Mouse (Mus musculus) CH12.LX (cell line): Measurements from ENCODE around the gene Slc12a5. TPM values are rescaled to one million over a fixed set of nuclear protein-coding genes. Genes with fewer than 3 reads are reported as not detected.

Source experiments
- DNase-seq: peaks from one replicate; pipeline ENCODE4 v3.0.0-alpha.2; 2013; ENCODE audit errors: extremely low read depth
- H3K27ac ChIP-seq: 2 replicates; pipeline ENCODE4 v1.5.1; 2012; ENCODE audit warnings: low read depth, mild to moderate bottlenecking, control low read depth, moderate library complexity; ENCODE audit not compliant: insufficient read depth
- H3K27me3 ChIP-seq: replicated peaks from 2 replicates; pipeline ENCODE3; 2012; ENCODE audit warnings: inconsistent platforms
- H3K36me3 ChIP-seq, 2 experiments: replicated peaks in 1 of 2; 2 replicates each; pipeline versions ENCODE3 to v1.6.1; 2012; ENCODE audit warnings: inconsistent platforms in 1 of 2, low read length in 1 of 2, mild to moderate bottlenecking in 1 of 2, mixed read lengths in 1 of 2, moderate library complexity in 1 of 2; ENCODE audit not compliant: control insufficient read depth in 1 of 2, insufficient read depth in 1 of 2
- H3K4me1 ChIP-seq, 2 experiments: 2 replicates each; pipeline ENCODE4 v1.6.1; 2012; ENCODE audit warnings: inconsistent platforms in 1 of 2, moderate library complexity in 1 of 2; ENCODE audit not compliant: insufficient read depth in 2 of 2, control insufficient read depth in 1 of 2
- H3K4me2 ChIP-seq: 2 replicates; pipeline ENCODE4 v1.6.1; 2012; ENCODE audit warnings: low read depth, mild to moderate bottlenecking, control low read depth; ENCODE audit not compliant: poor library complexity, insufficient read depth, severe bottlenecking
- H3K4me3 ChIP-seq, 3 experiments: fragments of 150-350 bp in 1 of 3; sonication (generic) in 1 of 3; replicated peaks in 1 of 3; 2 replicates each; pipeline versions ENCODE3 to v1.5.1; 2011 to 2012; ENCODE audit warnings: low read depth in 2 of 3, low read length in 2 of 3, mild to moderate bottlenecking in 2 of 3, moderate library complexity in 2 of 3, control low read depth in 1 of 3, improper control_type of control experiment in 1 of 3, inconsistent platforms in 1 of 3, mixed read lengths in 1 of 3; ENCODE audit not compliant: poor library complexity in 1 of 3
- H3K79me2 ChIP-seq: replicated peaks from 2 replicates; pipeline ENCODE4 v1.6.1; 2012; ENCODE audit warnings: mild to moderate bottlenecking, moderate library complexity; ENCODE audit not compliant: control insufficient read depth, poor library complexity, insufficient read depth, severe bottlenecking; ENCODE audit errors: extremely low read depth
- H3K9ac ChIP-seq: 2 replicates; pipeline ENCODE4 v1.6.1; 2012; ENCODE audit warnings: low read depth, mild to moderate bottlenecking, control low read depth, moderate library complexity; ENCODE audit not compliant: insufficient read depth
- H3K9me3 ChIP-seq: replicated peaks from 2 replicates; pipeline ENCODE3; 2012; ENCODE audit warnings: low read length, inconsistent platforms, mixed read lengths
- BHLHE40 ChIP-seq: IDR thresholded peaks from 2 replicates; pipeline ENCODE4 v1.6.1; 2011; ENCODE audit warnings: mild to moderate bottlenecking, low read depth, low read length, improper control_type of control experiment
- CTCF ChIP-seq, 2 experiments: IDR thresholded peaks in 1 of 2; conservative IDR thresholded peaks in 1 of 2; 2 replicates each; pipeline ENCODE4 v1.5.1; 2011 to 2012; ENCODE audit warnings: low read depth in 2 of 2, low read length in 2 of 2, improper control_type of control experiment in 1 of 2, inconsistent platforms in 1 of 2, mild to moderate bottlenecking in 1 of 2, moderate library complexity in 1 of 2
- E2F4 ChIP-seq: IDR thresholded peaks from 2 replicates; pipeline ENCODE4 v1.6.1; 2011; ENCODE audit warnings: low read depth, low read length, improper control_type of control experiment; ENCODE audit not compliant: insufficient replicate concordance
- ELF1 ChIP-seq: IDR thresholded peaks from 2 replicates; pipeline ENCODE4 v1.6.1; 2014; ENCODE audit warnings: low read depth, mild to moderate bottlenecking, inconsistent platforms, low read length, improper control_type of control experiment
- EP300 ChIP-seq: IDR thresholded peaks from 2 replicates; pipeline ENCODE4 v1.6.1; 2011; ENCODE audit warnings: low read length, improper control_type of control experiment
- GABPA ChIP-seq: IDR thresholded peaks from 2 replicates; pipeline ENCODE4 v1.6.1; 2012; ENCODE audit warnings: low read depth, low read length, improper control_type of control experiment, inconsistent platforms; ENCODE audit not compliant: insufficient replicate concordance
- IRF4 ChIP-seq: IDR thresholded peaks from 2 replicates; pipeline ENCODE4 v1.6.1; 2014; ENCODE audit warnings: low read depth, mild to moderate bottlenecking, inconsistent platforms, low read length, improper control_type of control experiment
- JUN ChIP-seq: IDR thresholded peaks from 2 replicates; pipeline ENCODE4 v1.6.1; 2011; ENCODE audit warnings: low read depth, mild to moderate bottlenecking, low read length, improper control_type of control experiment, moderate library complexity; ENCODE audit not compliant: insufficient read depth
- JUND ChIP-seq: conservative IDR thresholded peaks from 2 replicates; pipeline ENCODE4 v1.6.1; 2011; ENCODE audit warnings: low read depth, low read length, improper control_type of control experiment
- MAX ChIP-seq: IDR thresholded peaks from 2 replicates; pipeline ENCODE4 v1.6.1; 2011; ENCODE audit warnings: low read length, improper control_type of control experiment
- MAZ ChIP-seq: IDR thresholded peaks from 2 replicates; pipeline ENCODE4 v1.6.1; 2012; ENCODE audit warnings: low read depth, mild to moderate bottlenecking, inconsistent platforms, low read length, improper control_type of control experiment, moderate library complexity
- MEF2A ChIP-seq: IDR thresholded peaks from 2 replicates; pipeline ENCODE4 v1.6.1; 2014; ENCODE audit warnings: low read depth, mild to moderate bottlenecking, inconsistent platforms, low read length, improper control_type of control experiment, borderline replicate concordance
- MYC ChIP-seq: IDR thresholded peaks from 2 replicates; pipeline ENCODE4 v1.6.1; 2011; ENCODE audit warnings: low read depth, mild to moderate bottlenecking, improper control_type of control experiment, low read length
- NRF1 ChIP-seq: IDR thresholded peaks from 2 replicates; pipeline ENCODE4 v1.6.1; 2014; ENCODE audit warnings: low read depth, mild to moderate bottlenecking, inconsistent platforms, low read length, improper control_type of control experiment, moderate library complexity
- PAX5 ChIP-seq: IDR thresholded peaks from 2 replicates; pipeline ENCODE4 v1.6.1; 2012; ENCODE audit warnings: low read length, inconsistent platforms, mixed read lengths
- POLR2A ChIP-seq: IDR thresholded peaks from 2 replicates; pipeline ENCODE4 v1.6.1; 2011; ENCODE audit warnings: low read depth, mild to moderate bottlenecking, improper control_type of control experiment, low read length
- POLR2AphosphoS2 ChIP-seq: IDR thresholded peaks from 2 replicates; pipeline ENCODE4 v1.6.1; 2011; ENCODE audit warnings: low read depth, low read length, improper control_type of control experiment
- RAD21 ChIP-seq: IDR thresholded peaks from 2 replicates; pipeline ENCODE4 v1.6.1; 2011; ENCODE audit warnings: low read depth, mild to moderate bottlenecking, low read length, improper control_type of control experiment, moderate library complexity
- RCOR1 ChIP-seq: conservative IDR thresholded peaks from 2 replicates; pipeline ENCODE4 v1.6.1; 2012; ENCODE audit warnings: low read depth, mild to moderate bottlenecking, inconsistent platforms, low read length, improper control_type of control experiment
- SIN3A ChIP-seq: IDR thresholded peaks from 2 replicates; pipeline ENCODE4 v1.6.1; 2012; ENCODE audit warnings: low read length, improper control_type of control experiment, inconsistent platforms
- SMC3 ChIP-seq: IDR thresholded peaks from 2 replicates; pipeline ENCODE4 v1.6.1; 2011; ENCODE audit warnings: low read depth, low read length, improper control_type of control experiment
- TCF12 ChIP-seq: IDR thresholded peaks from 2 replicates; pipeline ENCODE4 v1.6.1; 2014; ENCODE audit warnings: low read depth, mild to moderate bottlenecking, inconsistent platforms, low read length, improper control_type of control experiment
- UBTF ChIP-seq: IDR thresholded peaks from 2 replicates; pipeline ENCODE4 v1.6.1; 2012; ENCODE audit warnings: low read depth, mild to moderate bottlenecking, inconsistent platforms, low read length, improper control_type of control experiment, moderate library complexity
- USF2 ChIP-seq: conservative IDR thresholded peaks from 2 replicates; pipeline ENCODE4 v1.6.1; 2011; ENCODE audit warnings: low read depth, low read length, improper control_type of control experiment
- ZC3H11A ChIP-seq: IDR thresholded peaks from 2 replicates; pipeline ENCODE4 v1.6.1; 2012; ENCODE audit warnings: low read depth, mild to moderate bottlenecking, inconsistent platforms, low read length, improper control_type of control experiment
- ZKSCAN1 ChIP-seq: IDR thresholded peaks from 2 replicates; pipeline ENCODE4 v1.6.1; 2012; ENCODE audit warnings: low read depth, inconsistent platforms, low read length, improper control_type of control experiment, borderline replicate concordance
- ZMIZ1 ChIP-seq: IDR thresholded peaks from 2 replicates; pipeline ENCODE4 v1.6.1; 2012; ENCODE audit warnings: low read depth, mild to moderate bottlenecking, inconsistent platforms, low read length, improper control_type of control experiment
- ZNF384 ChIP-seq: IDR thresholded peaks from 2 replicates; pipeline ENCODE4 v1.6.1; 2012; ENCODE audit warnings: low read depth, low read length, improper control_type of control experiment, inconsistent platforms
- dilution Hi-C: fragments of 300-500 bp; cut with MboI; formaldehyde crosslinking; loops from 2 replicates; pipeline ENCODE4 v1.14.3; 2020; ENCODE audit warnings: low sequenced_read_pairs; ENCODE audit not compliant: extremely low pct_unique_long_range_greater_than_20kb, extremely low pct_ligation_motif_present
- in situ Hi-C: fragments of 300-500 bp; cut with MboI; formaldehyde crosslinking; loops from 3 replicates; pipeline ENCODE4 v1.14.3; 2019; ENCODE audit warnings: low sequenced_read_pairs, low pct_ligation_motif_present, low pct_unique_long_range_greater_than_20kb, mixed read lengths
- polyA plus RNA-seq: library from polyadenylated mRNA; unstranded; fragments of >175 nt; gene quantifications from 2 replicates; pipeline ENCODE4 v1.2.1, GENCODE M21; 2012; ENCODE audit warnings: low read depth; ENCODE audit not compliant: insufficient read length
- total RNA-seq, 2 experiments: library from RNA; depleted of rRNA; stranded (reverse); fragments of 300-350 nt in 1 of 2; fragments of >200 nt in 1 of 2; gene quantifications; 2 replicates each; pipeline ENCODE4 v1.2.3; 2012 to 2014

Gene Slc12a5
- total and polyA plus RNA-seq, 3 experiments: 0.05 to 0.83 (median 0.30) TPM

DNA sequence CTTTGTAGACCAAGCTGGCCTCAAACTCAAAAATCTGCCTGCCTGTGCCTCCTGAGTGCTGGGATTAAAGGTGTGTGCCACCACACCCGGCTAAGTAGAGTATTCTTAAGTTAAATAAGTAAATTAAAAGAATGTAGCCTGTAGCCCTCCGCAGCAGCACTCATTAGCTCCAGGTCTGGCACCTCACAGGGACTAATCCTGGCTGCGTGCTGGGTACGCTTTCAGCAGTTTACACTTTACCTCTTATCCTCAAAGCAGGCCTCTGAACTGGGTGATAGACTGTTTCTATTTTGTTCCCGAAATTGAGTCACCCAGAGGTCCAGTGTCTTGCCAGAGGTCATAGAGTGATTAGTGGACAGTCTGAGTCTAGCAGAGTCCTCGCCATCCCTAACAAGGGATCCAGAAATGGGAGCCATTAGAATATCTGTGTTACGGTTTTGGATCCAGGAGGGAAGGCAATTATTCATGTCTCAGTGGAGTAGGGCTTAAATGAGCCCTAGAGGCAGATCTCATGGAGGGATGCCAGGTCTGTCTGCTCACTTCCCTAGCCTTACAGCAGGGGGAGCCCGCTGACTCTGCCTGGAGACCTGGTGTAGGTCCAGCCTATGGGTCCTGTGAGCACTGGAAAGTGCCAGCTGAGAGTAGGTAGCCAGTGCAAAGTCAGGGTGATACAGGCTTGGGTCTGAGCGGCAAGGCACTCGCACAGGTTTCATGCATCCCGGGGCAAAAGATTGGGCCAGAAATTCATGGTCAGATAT is 36.3 kb upstream of the Slc12a5 start:
- peak; percentile 66 for DNase-seq
- Histone ChIP-seq H3K27ac (no peak overlapping the region), H3K4me1 (no peaks in the 10 kb centered on the region; a peak in 1 of 4 replicates), H3K9ac (no peak overlapping the region), H3K79me2 (no peaks in the 10 kb centered on the region), H3K27me3 (no peaks in the 10 kb centered on the region), H3K4me3 (no peak overlapping the region), H3K36me3 (peaks cover 5 to 16% of the 10 kb centered on the region in 2 experiments), H3K4me2 (no peak overlapping the region), H3K9me3 (no peaks in the 10 kb centered on the region)
- TF ChIP-seq ZKSCAN1: no peak
- 0 out of 2 replicates have a peak, but pooled peaks have one; percentile 25 for TF ChIP-seq TCF12
- no peak for TF ChIP-seq ZNF384
- TF ChIP-seq SMC3: peak; percentile 74
- TF ChIP-seq GABPA: no peak
- peak; percentile 60 to 89 for TF ChIP-seq CTCF (conservative IDR thresholded peaks at IDR 0.05 in 1 of 2, IDR thresholded peaks at IDR 0.05 in 1 of 2; ENCODE audit: low read depth in 2 of 2, low read length in 2 of 2)
- no peak for TF ChIP-seq JUN
- no peak; the same call in 1 of the 2 replicates for TF ChIP-seq MEF2A
- no peak for TF ChIP-seq POLR2AphosphoS2
- TF ChIP-seq EP300: no peak
- TF ChIP-seq MAZ: no peak
- TF ChIP-seq RAD21: peak; percentile 82
- dilution Hi-C loops: no loop called here
- in situ Hi-C loops: no loop called here

DNA sequence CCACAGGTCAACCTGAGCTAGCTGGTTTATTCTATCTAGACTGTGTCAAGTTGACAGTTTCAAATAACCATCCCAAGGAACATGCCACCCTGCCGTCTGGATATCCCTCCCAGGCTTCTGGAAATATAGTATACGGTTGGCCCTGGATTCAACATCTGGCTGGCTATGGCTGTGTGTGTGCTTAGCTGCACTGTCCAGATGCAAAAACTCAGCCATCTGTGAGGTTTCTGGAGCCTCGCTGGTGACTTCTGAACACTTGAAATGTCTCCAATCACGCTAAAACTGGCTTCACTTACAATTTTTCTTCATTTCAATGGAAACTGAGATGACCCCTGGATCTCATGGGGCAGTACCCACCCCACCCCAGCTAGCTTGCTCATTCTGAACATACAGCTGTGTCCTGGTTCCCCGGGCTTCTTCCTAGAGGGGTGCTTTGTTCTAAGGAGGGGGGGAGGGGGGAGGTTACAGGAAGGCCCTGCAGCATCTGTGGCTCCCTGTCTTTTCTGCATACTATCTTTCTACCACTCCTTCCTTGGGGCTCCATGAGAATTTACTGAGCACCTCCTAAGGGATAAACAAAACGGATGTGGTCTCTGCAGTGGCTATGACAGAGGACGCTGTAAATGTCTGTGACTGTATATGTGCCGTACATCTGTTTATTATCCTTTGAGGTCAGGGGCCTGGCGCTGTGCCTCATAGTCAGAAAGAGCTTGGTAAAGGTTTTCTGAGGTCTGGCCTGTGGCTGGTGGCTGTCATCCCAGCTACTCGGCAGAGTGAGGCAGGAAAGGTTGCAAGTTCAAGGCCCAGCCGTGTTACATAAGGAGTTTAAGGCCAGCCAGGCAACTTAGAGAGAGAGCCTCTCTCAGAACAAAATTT is 29.7 kb upstream of the Slc12a5 start:
- Histone ChIP-seq H3K4me3 (no peak overlapping the region), H3K27me3 (peaks cover 22% of the 10 kb centered on the region), H3K4me1 (no peaks in the 10 kb centered on the region), H3K36me3 (no peaks in the 10 kb centered on the region), H3K9ac (no peak overlapping the region), H3K4me2 (no peak overlapping the region), H3K79me2 (no peaks in the 10 kb centered on the region), H3K9me3 (no peaks in the 10 kb centered on the region), H3K27ac (no peak overlapping the region)
- in situ Hi-C loops: no loop called here
- DNase-seq: no peak
- TF ChIP-seq USF2: no peak
- no peak for TF ChIP-seq ZC3H11A
- TF ChIP-seq MAX: no peak
- no peak for TF ChIP-seq SIN3A
- no peak for TF ChIP-seq POLR2A
- TF ChIP-seq JUN: no peak
- no peak for TF ChIP-seq MYC
- TF ChIP-seq ELF1: no peak
- no peak for TF ChIP-seq SMC3
- no peak for TF ChIP-seq E2F4
- TF ChIP-seq PAX5: no peak
- TF ChIP-seq NRF1: no peak
- TF ChIP-seq TCF12: no peak
- no peak for TF ChIP-seq RCOR1
- no peak for TF ChIP-seq IRF4
- no peak for TF ChIP-seq BHLHE40
- no peak for TF ChIP-seq MEF2A
- no peak for TF ChIP-seq ZMIZ1
- no peak for TF ChIP-seq JUND
- TF ChIP-seq UBTF: no peak
- dilution Hi-C loops: no loop called here
